Mouse (Mus musculus): ENCODE data around the gene 1700067K01Rik. TPM values are rescaled to one million over a fixed set of nuclear protein-coding genes. Genes with fewer than 3 reads are reported as not detected.

The 1700067K01Rik gene
- polyA plus RNA-seq, 1 experiment from 2014 or later = 0.54 TPM

DNA sequence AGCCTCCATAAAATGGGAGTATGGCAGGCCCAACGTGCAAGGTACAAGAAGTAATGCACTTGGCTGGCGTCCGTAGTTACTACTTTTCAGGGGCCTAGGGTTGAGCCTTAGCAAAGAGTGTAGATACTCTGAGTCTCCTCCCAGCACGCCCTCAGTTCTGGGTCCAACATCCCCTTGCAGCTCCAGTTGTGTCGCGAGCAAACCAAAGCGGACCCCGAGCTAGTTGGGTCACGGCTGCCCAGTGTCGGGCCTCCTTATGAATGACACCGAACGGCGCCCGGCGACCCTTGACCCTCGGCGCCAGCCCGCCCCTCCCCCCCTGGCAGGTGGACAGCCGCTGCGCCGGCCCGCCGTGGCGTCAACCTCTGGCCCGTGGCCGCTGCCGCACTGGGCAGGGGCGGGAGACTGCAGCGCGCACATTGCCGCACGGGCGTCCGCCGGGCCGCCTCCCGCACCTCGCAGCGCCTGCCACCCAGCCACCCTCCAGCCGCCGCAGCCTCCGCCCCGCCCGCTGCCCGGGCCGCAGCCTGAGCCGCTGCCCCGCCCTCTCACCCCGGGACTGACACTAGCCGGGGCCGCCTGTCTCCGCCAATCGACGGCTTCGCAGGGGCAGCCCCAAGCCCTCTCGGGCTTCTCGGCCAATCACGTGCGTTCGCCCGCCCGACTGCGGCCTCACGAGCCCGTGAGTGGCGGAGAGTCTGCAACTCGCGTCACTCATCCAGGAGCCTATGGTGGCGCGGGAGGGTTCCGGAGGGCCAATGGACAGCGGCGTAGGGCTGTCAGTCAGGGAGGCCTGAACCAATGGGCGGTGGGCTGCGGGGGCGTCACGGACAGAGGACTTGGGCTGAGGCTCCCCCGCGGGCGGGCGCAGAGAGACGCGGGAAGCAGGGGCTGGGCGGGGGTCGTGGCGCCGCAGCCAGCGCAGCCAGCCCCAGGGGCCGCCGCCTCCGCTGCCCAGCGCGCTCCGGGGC is 28.9 kb upstream of the 1700067K01Rik start, which contains the start of gene Prkaca:
Prkaca (plus strand) TSS at position 844 of the 971 bp plus-strand sequence.
- 2% methylated on average over 90 of the region's 94 CpGs for WGBS
- Histone ChIP-seq H3K9me3 (replicated peaks) (no peaks in the 10 kb centered on the region), H3K4me1 (replicated peaks) (peaks cover 41% of the 10 kb centered on the region), H3K9ac (peak within 1 kb of the TSS; percentile 91), H3K27ac (ENCODE audit: poor library complexity, severe bottlenecking) (peak within 1 kb of the TSS; percentile 67), H3K36me3 (peaks cover 24% of the 10 kb centered on the region), H3K4me3 (peak within 1 kb of the TSS; percentile 80), H3K4me2 (peak within 1 kb of the TSS; percentile 96), H3K27me3 (replicated peaks) (no peaks in the 10 kb centered on the region)
- ATAC-seq (ENCODE audit: insufficient number of reproducible peaks, low FRiP score) = peak; percentile 99

GRCm38 (mm10) chr8:83973161-83974031 is 27.9 kb upstream of the 1700067K01Rik start:
- peaks cover 14% of the 10 kb centered on the region for H3K36me3 ChIP-seq
- peaks cover 51% of the 10 kb centered on the region for H3K4me1 ChIP-seq (replicated peaks)
- H3K4me3 ChIP-seq = peak overlapping the region; percentile 80
- peak overlapping the region; percentile 91 for H3K9ac ChIP-seq
- H3K4me2 ChIP-seq = peak overlapping the region; percentile 96
- 2% methylated on average over 37 of the region's 37 CpGs for WGBS
- ATAC-seq (ENCODE audit: insufficient number of reproducible peaks, low FRiP score) = peak; percentile 23
- H3K27me3 ChIP-seq (replicated peaks) = no peaks in the 10 kb centered on the region
- no peaks in the 10 kb centered on the region for H3K9me3 ChIP-seq (replicated peaks)
- H3K27ac ChIP-seq (ENCODE audit: poor library complexity, severe bottlenecking) = peak overlapping the region; percentile 67

GRCm38 (mm10) chr8:83974521-83974920 is 26.8 kb upstream of the 1700067K01Rik start:
- peak overlapping the region; percentile 91; the same call in 1 of the 2 replicates for H3K9ac ChIP-seq
- WGBS = 65% methylated on average over 4 of the region's 4 CpGs
- no peaks in the 10 kb centered on the region for H3K27me3 ChIP-seq (replicated peaks)
- peaks cover 4% of the 10 kb centered on the region for H3K36me3 ChIP-seq
- H3K27ac ChIP-seq (ENCODE audit: poor library complexity, severe bottlenecking) = peak overlapping the region; percentile 54
- H3K9me3 ChIP-seq (replicated peaks) = no peaks in the 10 kb centered on the region
- H3K4me3 ChIP-seq = peak overlapping the region; percentile 80
- H3K4me1 ChIP-seq (replicated peaks) = peaks cover 62% of the 10 kb centered on the region
- ATAC-seq (ENCODE audit: insufficient number of reproducible peaks, low FRiP score) = no peak
- peak overlapping the region; percentile 96 for H3K4me2 ChIP-seq

DNA sequence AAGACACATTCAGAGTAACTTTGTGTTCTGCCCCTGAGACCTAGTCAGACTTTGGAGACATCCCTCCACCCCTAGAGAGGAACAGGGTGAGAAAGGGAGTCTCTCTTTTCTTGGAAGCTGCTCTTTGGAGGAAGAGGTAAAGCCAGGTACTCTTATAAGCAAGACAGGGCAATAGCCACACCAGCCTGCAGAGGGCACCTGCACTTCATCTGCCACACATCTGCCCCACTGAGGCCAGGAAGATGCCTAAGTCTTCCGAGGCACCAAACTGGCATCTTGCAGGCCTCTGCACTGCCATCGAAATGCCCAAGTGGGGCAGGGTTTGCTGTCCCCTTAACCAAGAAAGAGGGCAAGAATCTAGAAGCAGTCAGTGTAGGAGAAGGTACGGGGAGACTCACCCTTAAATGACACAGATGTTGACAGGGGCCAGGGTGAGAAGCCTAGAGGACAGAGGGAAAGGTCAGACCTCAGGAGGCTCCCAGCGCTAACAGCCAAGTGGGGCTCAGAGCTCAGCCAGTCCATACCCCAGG is 25.1 kb upstream of the 1700067K01Rik start:
- ATAC-seq (ENCODE audit: insufficient number of reproducible peaks, low FRiP score) = no peak
- Histone ChIP-seq H3K4me2 (no peak overlapping the region), H3K27me3 (replicated peaks) (no peaks in the 10 kb centered on the region), H3K9ac (0 out of 2 replicates have a peak overlapping the region, but pooled peaks have one; percentile 10), H3K27ac (ENCODE audit: poor library complexity, severe bottlenecking) (no peak overlapping the region), H3K4me3 (no peak overlapping the region), H3K36me3 (peaks cover 7% of the 10 kb centered on the region), H3K9me3 (replicated peaks) (no peaks in the 10 kb centered on the region), H3K4me1 (replicated peaks) (peaks cover 77% of the 10 kb centered on the region)
- 83% methylated on average over 4 of the region's 4 CpGs for WGBS

- H3K36me3 ChIP-seq = peaks cover 14% of the 10 kb centered on the region
- no peaks in the 10 kb centered on the region for H3K9me3 ChIP-seq (replicated peaks)
- no peak overlapping the region for H3K4me2 ChIP-seq
- H3K27me3 ChIP-seq (replicated peaks) = no peaks in the 10 kb centered on the region
- no peak overlapping the region; the same call in 1 of the 2 replicates for H3K27ac ChIP-seq (ENCODE audit: poor library complexity, severe bottlenecking)
- peaks cover 75% of the 10 kb centered on the region for H3K4me1 ChIP-seq (replicated peaks)
- H3K9ac ChIP-seq = no peak overlapping the region
- 81% methylated on average over 5 of the region's 5 CpGs for WGBS
- ATAC-seq (ENCODE audit: insufficient number of reproducible peaks, low FRiP score) = no peak
- no peak overlapping the region for H3K4me3 ChIP-seq
Observed at GRCm38 (mm10) chr8:83976779-83977350, 24.4 kb upstream of the 1700067K01Rik start.

- Histone ChIP-seq H3K27ac (ENCODE audit: poor library complexity, severe bottlenecking) (peak overlapping the region; percentile 49), H3K9me3 (replicated peaks) (no peaks in the 10 kb centered on the region), H3K4me2 (peak overlapping the region; percentile 30), H3K36me3 (peaks cover 22% of the 10 kb centered on the region), H3K9ac (peak overlapping the region; percentile 54), H3K27me3 (replicated peaks) (no peaks in the 10 kb centered on the region), H3K4me3 (no peak overlapping the region), H3K4me1 (replicated peaks) (peaks cover 73% of the 10 kb centered on the region)
- WGBS = 56% methylated on average over 6 of the region's 6 CpGs
- no peak for ATAC-seq (ENCODE audit: insufficient number of reproducible peaks, low FRiP score)
Observed at GRCm38 (mm10) chr8:83977646-83978045, 23.7 kb upstream of the 1700067K01Rik start.

GRCm38 (mm10) chr8:83978200-83978599 is 23.1 kb upstream of the 1700067K01Rik start:
- H3K36me3 ChIP-seq = peaks cover 27% of the 10 kb centered on the region
- peak overlapping the region; percentile 30 for H3K4me2 ChIP-seq
- no peaks in the 10 kb centered on the region for H3K9me3 ChIP-seq (replicated peaks)
- no peaks in the 10 kb centered on the region for H3K27me3 ChIP-seq (replicated peaks)
- peaks cover 73% of the 10 kb centered on the region for H3K4me1 ChIP-seq (replicated peaks)
- no peak for ATAC-seq (ENCODE audit: insufficient number of reproducible peaks, low FRiP score)
- WGBS = 61% methylated on average over 9 of the region's 9 CpGs
- H3K9ac ChIP-seq = peak overlapping the region; percentile 54
- peak overlapping the region; percentile 49 for H3K27ac ChIP-seq (ENCODE audit: poor library complexity, severe bottlenecking)
- no peak overlapping the region for H3K4me3 ChIP-seq

DNA sequence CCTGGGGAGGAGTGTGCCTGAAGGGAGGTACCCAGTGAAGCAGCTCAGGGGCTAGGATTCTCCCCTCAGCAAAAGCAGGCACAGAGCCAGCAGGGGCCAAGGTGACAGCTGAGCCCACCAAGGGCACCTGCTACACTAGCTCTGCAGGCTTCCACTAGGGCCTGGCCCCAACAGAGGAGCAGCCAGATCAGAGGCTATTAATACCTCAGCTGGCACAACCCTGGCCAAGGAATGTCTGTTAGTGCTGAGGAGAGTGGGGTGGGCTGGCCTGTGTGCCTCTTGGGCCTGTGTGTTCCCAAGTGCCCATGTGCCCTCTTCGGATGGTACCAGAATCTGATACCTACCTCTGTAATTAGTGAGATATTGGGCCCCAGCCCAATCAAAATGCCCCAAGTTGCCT is 21.1 kb upstream of the 1700067K01Rik start:
- H3K9me3 ChIP-seq (replicated peaks) = no peaks in the 10 kb centered on the region
- peaks cover 46% of the 10 kb centered on the region for H3K36me3 ChIP-seq
- peak overlapping the region; percentile 20 for H3K4me2 ChIP-seq
- H3K27me3 ChIP-seq (replicated peaks) = no peaks in the 10 kb centered on the region
- H3K4me1 ChIP-seq (replicated peaks) = peaks cover 55% of the 10 kb centered on the region
- peak overlapping the region; percentile 85 for H3K27ac ChIP-seq (ENCODE audit: poor library complexity, severe bottlenecking)
- peak; percentile 82 for ATAC-seq (ENCODE audit: insufficient number of reproducible peaks, low FRiP score)
- H3K9ac ChIP-seq = 0 out of 2 replicates have a peak overlapping the region, but pooled peaks have one; percentile 23
- WGBS = 67% methylated on average over 1 of the region's 1 CpGs
- H3K4me3 ChIP-seq = no peak overlapping the region

DNA sequence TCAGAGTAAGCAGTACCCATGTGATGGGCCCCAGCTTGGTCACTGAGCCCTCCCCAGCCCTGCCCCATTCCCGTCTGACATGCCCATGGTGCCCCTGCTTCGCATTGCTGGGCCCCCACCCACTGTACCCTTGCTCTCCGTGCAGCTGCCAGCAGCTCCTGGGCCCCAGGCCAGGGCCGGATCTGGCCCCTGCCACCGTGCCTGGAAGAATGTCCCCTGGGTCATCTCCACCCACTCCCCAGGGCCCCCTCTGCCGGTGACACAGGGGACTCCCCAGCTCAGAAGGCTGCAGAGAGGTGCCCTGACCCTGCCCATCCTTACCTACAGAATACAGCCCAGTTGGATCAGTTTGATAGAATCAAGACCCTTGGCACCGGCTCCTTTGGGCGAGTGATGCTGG is 20.5 kb upstream of the 1700067K01Rik start:
- no peak overlapping the region for H3K4me2 ChIP-seq

GRCm38 (mm10) chr8:83981533-83981932 is 19.8 kb upstream of the 1700067K01Rik start:
- H3K9me3 ChIP-seq (replicated peaks) = no peaks in the 10 kb centered on the region
- no peaks in the 10 kb centered on the region for H3K27me3 ChIP-seq (replicated peaks)
- ATAC-seq (ENCODE audit: insufficient number of reproducible peaks, low FRiP score) = no peak
- 93% methylated on average over 7 of the region's 7 CpGs for WGBS
- H3K27ac ChIP-seq (ENCODE audit: poor library complexity, severe bottlenecking) = peak overlapping the region; percentile 85; the same call in 1 of the 2 replicates
- H3K9ac ChIP-seq = no peak overlapping the region; the same call in 1 of the 2 replicates
- no peak overlapping the region for H3K4me2 ChIP-seq
- H3K4me3 ChIP-seq = no peak overlapping the region
- H3K4me1 ChIP-seq (replicated peaks) = peaks cover 48% of the 10 kb centered on the region
- H3K36me3 ChIP-seq = peaks cover 57% of the 10 kb centered on the region

More for the DNA sequence above, 20.5 kb upstream of the 1700067K01Rik start:
- peak overlapping the region; percentile 85 for H3K27ac ChIP-seq (ENCODE audit: poor library complexity, severe bottlenecking)
- no peaks in the 10 kb centered on the region for H3K9me3 ChIP-seq (replicated peaks)
- H3K36me3 ChIP-seq = peaks cover 50% of the 10 kb centered on the region
- ATAC-seq (ENCODE audit: insufficient number of reproducible peaks, low FRiP score) = no peak; the same call in 1 of the 2 replicates
- WGBS = 73% methylated on average over 8 of the region's 8 CpGs
- H3K27me3 ChIP-seq (replicated peaks) = no peaks in the 10 kb centered on the region
- peak overlapping the region; percentile 63; the same call in 1 of the 2 replicates for H3K9ac ChIP-seq
- no peak overlapping the region for H3K4me3 ChIP-seq
- H3K4me1 ChIP-seq (replicated peaks) = peaks cover 54% of the 10 kb centered on the region

All from heart, embryonic 12.5 days (tissue).